Mouse (Mus musculus): ENCODE results near the gene Ybx3. TPM values are rescaled to one million over a fixed set of nuclear protein-coding genes. Genes with fewer than 3 reads are reported as not detected.

Gene Ybx3
- polyA plus RNA-seq, 1 experiment from 2014 or later = 65.9 TPM

DNA sequence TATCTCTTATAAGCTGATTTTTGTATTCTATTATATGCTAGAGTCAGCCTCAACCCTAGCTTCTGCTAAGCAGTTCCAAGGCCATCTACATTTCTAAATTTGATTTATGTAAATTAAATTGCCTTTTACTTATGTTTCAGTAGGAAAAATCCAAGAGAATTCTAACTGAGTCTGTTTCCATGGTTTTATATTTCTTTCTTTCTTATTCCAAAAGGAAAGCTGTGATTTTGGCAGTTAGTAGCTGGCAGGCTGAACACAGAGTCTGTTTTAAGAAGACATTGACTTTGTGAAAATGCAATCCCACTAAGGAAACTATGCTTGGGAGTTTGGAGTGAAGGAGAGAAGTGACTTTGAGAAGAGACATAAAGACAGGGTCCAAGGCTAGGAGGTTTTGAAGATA lies 14.3 kb upstream of the Ybx3 start:
- H3K4me2 ChIP-seq (ENCODE audit: low read length) = no peak overlapping the region
- H3K9me3 ChIP-seq (replicated peaks; ENCODE audit: low read length) = no peaks in the 10 kb centered on the region
- H3K36me3 ChIP-seq (ENCODE audit: insufficient read depth, low read length) = no peaks in the 10 kb centered on the region
- H3K9ac ChIP-seq (ENCODE audit: low read depth, low read length) = no peak overlapping the region
- H3K4me3 ChIP-seq (replicated peaks; ENCODE audit: low read depth, low read length) = no peak overlapping the region
- no peak overlapping the region for H3K27ac ChIP-seq
- ATAC-seq (replicated peaks; ENCODE audit: low FRiP score, low read depth) = no peak
- H3K27me3 ChIP-seq (ENCODE audit: insufficient read depth, low read length) = no peaks in the 10 kb centered on the region
- no peak for TF ChIP-seq CTCF (IDR thresholded peaks at IDR 0.05; ENCODE audit: low read depth)
- no peak for DNase-seq (ENCODE audit: low spot score)
- H3K4me1 ChIP-seq (replicated peaks; ENCODE audit: insufficient read depth, low read length) = no peaks in the 10 kb centered on the region

DNA sequence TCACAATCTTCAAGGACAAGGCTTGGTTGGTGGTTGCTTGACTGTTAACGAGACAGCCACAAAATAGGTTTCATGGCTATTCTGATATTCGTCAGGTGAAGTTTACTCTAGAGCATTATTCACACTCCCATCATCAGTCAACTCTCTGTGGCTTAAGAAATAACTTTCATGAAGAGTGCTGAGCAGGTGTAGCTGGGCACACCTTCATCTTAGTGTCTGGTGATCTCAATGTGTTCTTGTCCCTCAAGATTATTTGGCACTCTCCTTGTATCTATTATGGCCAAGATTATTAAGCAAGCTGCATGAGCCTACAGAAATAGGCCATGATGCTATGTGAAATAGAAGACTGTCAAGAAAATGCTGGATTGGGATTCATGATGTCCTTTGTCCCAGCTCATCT lies 13.0 kb upstream of the Ybx3 start:
- DNase-seq (ENCODE audit: low spot score) (no peak), ATAC-seq (replicated peaks; ENCODE audit: low FRiP score, low read depth) (no peak)
- 95% methylated on average over 2 of the region's 2 CpGs for WGBS
- Histone ChIP-seq H3K27me3 (ENCODE audit: insufficient read depth, low read length) (no peaks in the 10 kb centered on the region), H3K4me2 (ENCODE audit: low read length) (no peak overlapping the region), H3K9ac (ENCODE audit: low read depth, low read length) (no peak overlapping the region), H3K4me3 (replicated peaks; ENCODE audit: low read depth, low read length) (no peak overlapping the region), H3K4me1 (replicated peaks; ENCODE audit: insufficient read depth, low read length) (no peaks in the 10 kb centered on the region), H3K36me3 (ENCODE audit: insufficient read depth, low read length) (no peaks in the 10 kb centered on the region), H3K27ac (no peak overlapping the region), H3K9me3 (replicated peaks; ENCODE audit: low read length) (no peaks in the 10 kb centered on the region)
- no peak for TF ChIP-seq CTCF (IDR thresholded peaks at IDR 0.05; ENCODE audit: low read depth)

DNA sequence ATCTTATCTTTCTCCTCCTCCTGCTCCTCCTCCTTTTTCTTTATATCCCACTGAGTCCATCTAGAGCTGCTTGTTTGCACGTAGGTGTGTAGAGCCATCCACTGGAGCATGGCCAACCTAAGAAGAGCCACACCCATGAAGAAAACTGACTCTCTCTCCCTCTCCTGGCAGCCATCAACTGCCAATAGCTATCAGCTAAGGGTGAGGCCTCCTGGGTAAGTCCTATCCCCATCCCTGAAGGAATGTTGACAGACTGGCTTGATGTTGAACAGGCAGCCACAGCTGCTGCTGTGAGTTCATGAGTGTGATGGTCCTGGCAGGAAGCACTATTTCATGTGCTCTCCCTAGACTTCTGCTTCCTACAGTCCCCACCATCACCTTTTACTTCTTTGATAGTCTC lies 8.4 kb upstream of the Ybx3 start:
- no peak overlapping the region for H3K4me2 ChIP-seq (ENCODE audit: low read length)
- no peak overlapping the region for H3K4me3 ChIP-seq (replicated peaks; ENCODE audit: low read depth, low read length)
- no peaks in the 10 kb centered on the region for H3K4me1 ChIP-seq (replicated peaks; ENCODE audit: insufficient read depth, low read length)
- no peaks in the 10 kb centered on the region for H3K9me3 ChIP-seq (replicated peaks; ENCODE audit: low read length)
- H3K36me3 ChIP-seq (ENCODE audit: insufficient read depth, low read length) = no peaks in the 10 kb centered on the region
- TF ChIP-seq CTCF (IDR thresholded peaks at IDR 0.05; ENCODE audit: low read depth) = no peak
- 29% methylated on average over 1 of the region's 1 CpGs for WGBS
- H3K27me3 ChIP-seq (ENCODE audit: insufficient read depth, low read length) = no peaks in the 10 kb centered on the region
- ATAC-seq (replicated peaks; ENCODE audit: low FRiP score, low read depth) (no peak), DNase-seq (ENCODE audit: low spot score) (no peak)
- H3K9ac ChIP-seq (ENCODE audit: low read depth, low read length) = no peak overlapping the region
- H3K27ac ChIP-seq = no peak overlapping the region

DNA sequence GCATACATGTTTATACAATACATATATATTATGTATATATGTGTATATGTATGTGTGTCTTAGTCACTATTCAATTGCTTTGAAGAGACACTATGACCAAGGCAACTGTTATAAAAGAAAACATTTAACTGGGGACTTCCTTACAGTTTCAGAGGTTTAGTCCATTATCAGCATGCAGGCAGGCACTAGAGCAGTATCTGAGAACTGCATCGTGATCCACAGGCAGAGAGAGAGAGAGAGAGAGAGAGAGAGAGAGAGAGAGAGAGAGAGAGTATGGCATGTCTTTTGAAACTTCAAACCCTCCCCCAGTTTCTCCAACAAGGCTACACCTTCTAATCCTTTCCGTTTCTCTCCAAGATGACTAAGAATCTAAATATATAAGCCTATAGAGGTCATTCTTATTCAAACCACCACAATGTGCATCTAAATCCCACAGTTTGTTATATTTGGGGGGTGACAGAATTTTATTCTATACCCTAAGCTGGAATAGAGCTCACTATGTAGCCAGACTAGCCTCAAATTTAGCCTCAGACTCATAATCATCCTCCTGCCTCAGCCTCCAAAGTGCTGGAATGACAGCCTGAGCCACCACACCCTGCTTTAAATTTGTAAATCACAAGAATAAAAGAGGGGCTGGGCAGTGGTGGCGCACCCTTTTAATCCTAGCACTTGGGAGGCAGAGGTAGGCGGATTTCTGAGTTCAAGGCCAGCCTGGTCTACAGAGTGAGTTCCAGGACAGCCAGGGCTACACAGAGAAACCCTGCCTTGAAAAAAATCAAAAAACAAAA lies 5.8 kb upstream of the Ybx3 start:
- WGBS = 75% methylated on average over 4 of the region's 4 CpGs
- no peak for TF ChIP-seq CTCF (IDR thresholded peaks at IDR 0.05; ENCODE audit: low read depth)
- DNase-seq (ENCODE audit: low spot score) (no peak), ATAC-seq (replicated peaks; ENCODE audit: low FRiP score, low read depth) (no peak)
- Histone ChIP-seq H3K4me2 (ENCODE audit: low read length) (no peak overlapping the region), H3K27me3 (ENCODE audit: insufficient read depth, low read length) (no peaks in the 10 kb centered on the region), H3K4me1 (replicated peaks; ENCODE audit: insufficient read depth, low read length) (no peaks in the 10 kb centered on the region), H3K9me3 (replicated peaks; ENCODE audit: low read length) (no peaks in the 10 kb centered on the region), H3K4me3 (replicated peaks; ENCODE audit: low read depth, low read length) (no peak overlapping the region), H3K36me3 (ENCODE audit: insufficient read depth, low read length) (no peaks in the 10 kb centered on the region), H3K27ac (no peak overlapping the region), H3K9ac (ENCODE audit: low read depth, low read length) (no peak overlapping the region)

- Histone ChIP-seq H3K4me1 (replicated peaks; ENCODE audit: insufficient read depth, low read length) (peaks cover 25% of the 10 kb centered on the region), H3K27ac (peak overlapping the region; percentile 91), H3K4me3 (replicated peaks; ENCODE audit: low read depth, low read length) (peak overlapping the region; percentile 70), H3K9ac (ENCODE audit: low read depth, low read length) (peak overlapping the region; percentile 91), H3K36me3 (ENCODE audit: insufficient read depth, low read length) (no peaks in the 10 kb centered on the region), H3K9me3 (replicated peaks; ENCODE audit: low read length) (no peaks in the 10 kb centered on the region), H3K4me2 (ENCODE audit: low read length) (peak overlapping the region; percentile 73), H3K27me3 (ENCODE audit: insufficient read depth, low read length) (no peaks in the 10 kb centered on the region)
- DNase-seq (ENCODE audit: low spot score) (peak; percentile 57), ATAC-seq (replicated peaks; ENCODE audit: low FRiP score, low read depth) (peak; percentile 53)
- TF ChIP-seq CTCF (IDR thresholded peaks at IDR 0.05; ENCODE audit: low read depth) = no peak
- WGBS = under 1% methylated on average over 43 of the region's 43 CpGs
These were observed 846 bp downstream of the Ybx3 start for GRCm38 (mm10) chr6:131387221-131388039.

DNA sequence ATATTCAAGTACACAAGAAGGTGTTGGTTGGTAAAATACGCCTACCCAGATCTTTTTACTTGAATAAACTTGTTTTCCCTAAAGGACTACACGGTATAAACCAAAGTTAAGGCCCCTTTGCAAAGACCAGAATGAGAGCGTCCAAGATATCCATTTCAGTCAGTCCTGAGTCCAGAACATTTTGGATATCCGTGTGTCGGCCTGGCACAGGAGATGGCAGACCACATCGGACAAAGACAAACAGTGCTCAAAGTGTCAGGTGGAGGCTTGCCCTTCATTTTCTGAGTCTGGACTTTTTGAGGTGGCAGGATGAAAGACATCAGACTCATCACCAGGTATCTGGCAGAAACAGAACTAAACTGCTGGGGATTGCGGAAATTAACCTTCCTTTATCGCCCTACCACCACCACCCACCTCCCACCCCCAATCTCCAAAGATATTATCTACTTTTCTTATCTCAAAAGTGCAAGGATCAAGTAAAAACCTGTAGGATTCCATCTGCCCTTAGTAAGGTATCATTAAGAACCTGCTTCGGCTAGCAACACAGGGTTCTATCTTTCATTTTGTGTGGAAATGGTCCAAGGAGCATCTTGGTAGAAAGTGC lies 1.8 kb downstream of the Ybx3 start:
- no peaks in the 10 kb centered on the region for H3K9me3 ChIP-seq (replicated peaks; ENCODE audit: low read length)
- no peaks in the 10 kb centered on the region for H3K36me3 ChIP-seq (ENCODE audit: insufficient read depth, low read length)
- ATAC-seq (replicated peaks; ENCODE audit: low FRiP score, low read depth) (no peak), DNase-seq (ENCODE audit: low spot score) (no peak)
- H3K9ac ChIP-seq (ENCODE audit: low read depth, low read length) = peak overlapping the region; percentile 91; the same call in 1 of the 2 replicates
- peak overlapping the region; percentile 73 for H3K4me2 ChIP-seq (ENCODE audit: low read length)
- TF ChIP-seq CTCF (IDR thresholded peaks at IDR 0.05; ENCODE audit: low read depth) = no peak
- WGBS = 34% methylated on average over 9 of the region's 9 CpGs
- H3K4me1 ChIP-seq (replicated peaks; ENCODE audit: insufficient read depth, low read length) = peaks cover 30% of the 10 kb centered on the region
- H3K27me3 ChIP-seq (ENCODE audit: insufficient read depth, low read length) = no peaks in the 10 kb centered on the region
- peak overlapping the region; percentile 70 for H3K4me3 ChIP-seq (replicated peaks; ENCODE audit: low read depth, low read length)
- H3K27ac ChIP-seq = no peak overlapping the region

Measured in kidney, postnatal 0 days (tissue).